Mouse (Mus musculus): ENCODE data around the gene Hoxa11.

Hoxa11 gene

GRCm38 (mm10) chr6:52208868-52209684 is 36.5 kb downstream of the Hoxa11 start:
- no peak for DNase-seq (ENCODE audit: extremely low read depth, low read depth, low spot score)

- DNase-seq (ENCODE audit: extremely low read depth, low read depth, low spot score) = no peak
These were observed 37.3 kb downstream of the Hoxa11 start, which contains the start of gene Hoxa6 for GRCm38 (mm10) chr6:52208072-52208867. TSS of gene Hoxa6 (minus strand) at chr6:52208722.

GRCm38 (mm10) chr6:52207684-52207976 is 38.0 kb downstream of the Hoxa11 start:
- DNase-seq (ENCODE audit: extremely low read depth, low read depth, low spot score) = no peak

- DNase-seq (ENCODE audit: extremely low read depth, low read depth, low spot score) = no peak
These were observed 38.5 kb downstream of the Hoxa11 start for GRCm38 (mm10) chr6:52206882-52207683.

GRCm38 (mm10) chr6:52205638-52206621 is 39.7 kb downstream of the Hoxa11 start:
- DNase-seq (ENCODE audit: extremely low read depth, low read depth, low spot score) = no peak

GRCm38 (mm10) chr6:52205221-52205620 is 40.4 kb downstream of the Hoxa11 start:
- DNase-seq (ENCODE audit: extremely low read depth, low read depth, low spot score) = no peak

GRCm38 (mm10) chr6:52204050-52204752 is 41.4 kb downstream of the Hoxa11 start, which contains the start of gene Hoxa5:
TSS of gene Hoxa5 (minus strand) at chr6:52204587.
- no peak for DNase-seq (ENCODE audit: extremely low read depth, low read depth, low spot score)

GRCm38 (mm10) chr6:52203371-52204049 is 42.1 kb downstream of the Hoxa11 start:
- DNase-seq (ENCODE audit: extremely low read depth, low read depth, low spot score) = no peak

GRCm38 (mm10) chr6:52203121-52203370 is 42.6 kb downstream of the Hoxa11 start:
- no peak for DNase-seq (ENCODE audit: extremely low read depth, low read depth, low spot score)

GRCm38 (mm10) chr6:52202362-52203120 is 43.1 kb downstream of the Hoxa11 start:
- no peak for DNase-seq (ENCODE audit: extremely low read depth, low read depth, low spot score)

GRCm38 (mm10) chr6:52201269-52201668 is 44.3 kb downstream of the Hoxa11 start:
- no peak for DNase-seq (ENCODE audit: extremely low read depth, low read depth, low spot score)

- DNase-seq (ENCODE audit: extremely low read depth, low read depth, low spot score) = no peak
These were observed 44.8 kb downstream of the Hoxa11 start for GRCm38 (mm10) chr6:52200751-52201250.

- no peak for DNase-seq (ENCODE audit: extremely low read depth, low read depth, low spot score)
These were observed 45.4 kb downstream of the Hoxa11 start for GRCm38 (mm10) chr6:52200073-52200750.

- DNase-seq (ENCODE audit: extremely low read depth, low read depth, low spot score) = no peak
These were observed 48.3 kb downstream of the Hoxa11 start for GRCm38 (mm10) chr6:52197271-52197670.

GRCm38 (mm10) chr6:52196811-52197210 is 48.8 kb downstream of the Hoxa11 start:
- DNase-seq (ENCODE audit: extremely low read depth, low read depth, low spot score) = no peak

- DNase-seq (ENCODE audit: extremely low read depth, low read depth, low spot score) = no peak
These were observed 50.9 kb downstream of the Hoxa11 start for GRCm38 (mm10) chr6:52194690-52195089.

Data from fat pad, adult 2 months (tissue).